Comparison of ENCODE assay signal across 17 mouse cellular contexts in genomic region chr19:53664831-53665230, GRCm38 (mm10). TPM values are rescaled to one million over a fixed set of nuclear protein-coding genes. Genes with fewer than 3 reads are reported as not detected.
"Had no signal": no experiment of that assay in that cellular context is flagged by ENCODE, and none has a peak within 500 bp of the region (broad histone marks: within the 10 kb centered on the region; RNA-seq: fewer than 3 reads in every experiment).

No protein-coding gene starts in this region.

- H3K36me3 ChIP-seq: neural tube, embryonic 13.5 days; neural tube, embryonic 15.5 days; stomach, embryonic 15.5 days had no signal

- H3K27ac ChIP-seq: neural tube, embryonic 13.5 days; neural tube, embryonic 15.5 days; stomach, embryonic 15.5 days; stomach, postnatal 0 days had no signal

- H3K9me3 ChIP-seq: neural tube, embryonic 13.5 days; neural tube, embryonic 15.5 days; stomach, embryonic 15.5 days had no signal

- H3K9ac ChIP-seq: neural tube, embryonic 13.5 days; neural tube, embryonic 15.5 days; stomach, embryonic 15.5 days had no signal

- H3K4me3 ChIP-seq: neural tube, embryonic 13.5 days; neural tube, embryonic 15.5 days; stomach, embryonic 15.5 days had no signal

- H3K27me3 ChIP-seq: neural tube, embryonic 15.5 days; stomach, embryonic 15.5 days had no signal

- H3K4me2 ChIP-seq: neural tube, embryonic 13.5 days; neural tube, embryonic 15.5 days; stomach, embryonic 15.5 days had no signal

- DNase-seq: retina, postnatal 1 day; right cerebral cortex, adult 18-20 months; right cerebral cortex, postnatal 14 days; right cerebral cortex, postnatal 25 days; right cerebral cortex, postnatal 4 days; spleen, adult 18-20 months; thymus, adult 18-20 months; thymus, adult 2 months; thymus, postnatal 14 days; thymus, postnatal 25 days; thymus, postnatal 36 days; thymus, postnatal 4 days had no signal

RNA-seq across cellular contexts. Expression of gene Rbm20, which starts 12.3 kb away (rescaled TPM):
- total RNA-seq: neutrophil, adult 5-6 weeks had no signal
